Mouse (Mus musculus) kidney, adult 10 weeks (tissue): ENCODE results near the gene Tpcn2. TPM values are rescaled to one million over a fixed set of nuclear protein-coding genes. Genes with fewer than 3 reads are reported as not detected.

ENCODE experiments used
- polyA plus RNA-seq: library from polyadenylated mRNA; stranded (reverse); fragments of 350-450 nt; fragmentation: Illumina TruSeq; extraction: RNeasy Lipid Tissue Mini Kit (QIAGEN cat#74804); gene quantifications from one replicate; pipeline ENCODE4 v1.2.3, GENCODE M21; 2014; ENCODE audit warnings: low read depth, low replicate concordance

Tpcn2 gene
- 0.89 TPM for polyA plus RNA-seq

DNA sequence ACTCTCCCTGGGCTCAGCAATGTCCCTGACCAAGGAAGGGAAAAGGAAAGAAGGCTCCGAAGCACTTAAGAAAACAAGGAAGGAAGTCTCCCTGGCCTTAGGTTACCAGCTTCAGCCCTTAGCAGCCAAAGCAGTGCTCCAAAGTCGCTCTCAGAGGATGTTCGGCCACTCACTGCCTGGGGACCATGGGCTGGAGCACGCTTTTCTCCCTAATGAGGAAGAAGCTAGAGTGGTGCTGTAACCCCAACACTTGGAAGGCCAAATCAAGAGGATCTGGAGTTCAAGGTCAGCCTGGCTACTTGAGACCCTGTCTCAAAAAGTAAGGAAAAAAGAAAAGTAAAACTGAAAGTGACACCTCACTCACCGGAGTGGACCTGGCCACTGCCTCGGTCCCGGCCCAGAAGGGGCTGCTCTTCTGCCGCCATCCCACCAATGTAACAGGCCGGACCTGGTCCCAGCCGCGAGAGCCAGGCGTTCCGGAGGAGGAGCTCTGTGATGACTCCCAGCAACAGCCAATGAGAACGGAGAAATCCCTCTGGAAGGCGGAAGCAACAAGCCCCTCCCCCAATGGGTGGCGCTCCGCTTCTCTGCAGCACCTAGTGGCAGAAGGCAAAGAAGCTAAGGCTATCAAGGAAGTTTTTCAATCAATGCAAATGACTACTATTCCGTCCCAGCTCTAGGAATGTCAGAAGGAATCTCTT, at the start of gene Tpcn2:
Tpcn2 (minus strand) TSS at position 525 of the 701 bp plus-strand sequence.

DNA sequence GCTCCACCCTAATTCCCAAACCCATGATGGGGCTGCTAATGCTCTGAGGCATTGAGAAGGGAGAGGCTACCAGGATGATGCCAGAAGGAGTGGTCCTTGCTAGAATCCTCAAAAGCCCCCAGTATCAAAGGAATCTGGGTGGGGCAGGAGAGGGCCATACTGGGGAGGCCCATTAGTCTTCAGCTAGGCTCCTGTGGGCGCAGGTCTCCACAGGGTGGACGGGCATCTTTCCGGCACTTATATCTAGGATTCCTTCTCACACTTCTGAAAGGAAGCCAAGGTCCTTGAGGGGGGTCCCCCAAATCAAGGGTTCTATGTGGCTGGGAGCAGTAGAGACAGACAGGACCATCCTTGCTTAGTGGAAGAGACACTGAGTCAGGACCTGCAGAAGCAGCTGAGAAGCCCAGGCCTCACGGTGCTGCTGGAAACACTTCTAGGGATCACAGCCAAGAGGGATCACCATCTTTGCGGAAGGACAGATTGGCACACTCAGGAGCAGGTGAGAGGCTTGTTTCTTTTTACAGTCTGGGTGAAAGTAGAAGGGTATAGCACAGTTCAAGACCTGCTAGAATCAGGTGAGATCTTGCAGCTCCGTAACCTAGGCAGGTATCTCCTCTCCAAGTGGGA, 31.1 kb upstream of the Tpcn2 start, which contains the start of gene Mrgprd:
Mrgprd (plus strand) TSS at position 51 of the 627 bp plus-strand sequence.

DNA sequence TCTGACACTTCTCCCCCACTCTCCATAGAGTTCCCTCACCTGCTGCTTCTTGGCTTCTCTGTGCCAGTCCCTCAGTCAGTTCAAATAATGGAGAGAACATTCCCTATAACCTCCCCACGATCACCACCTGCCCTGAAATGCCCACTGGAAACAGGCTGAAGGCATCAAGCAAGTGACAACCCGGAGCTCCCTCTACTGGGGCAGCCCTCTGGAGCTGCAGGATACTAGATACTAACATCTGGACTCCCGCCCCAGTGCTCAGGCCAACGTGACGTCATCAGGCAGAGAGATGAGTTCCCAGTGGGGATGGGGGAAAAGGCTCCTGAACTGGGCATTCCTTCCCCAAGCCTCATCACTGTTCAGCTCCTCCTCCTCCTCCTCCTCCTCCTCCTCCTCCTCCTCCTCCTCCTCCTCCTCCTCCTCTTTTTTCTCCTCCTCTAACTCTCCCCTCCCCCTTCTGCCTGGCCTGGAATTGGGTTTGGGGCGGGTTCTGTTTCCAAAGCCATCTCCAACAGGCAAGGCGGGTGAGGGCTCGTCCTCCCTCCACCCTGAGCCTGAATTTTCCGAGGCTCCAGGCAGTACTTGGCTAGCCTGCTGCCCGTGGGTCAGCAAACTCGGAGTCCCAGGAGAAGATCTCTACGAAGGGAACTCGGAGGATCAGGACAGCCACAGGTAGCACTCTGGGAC, 16.7 kb upstream of the Tpcn2 start, which contains the start of gene Mrgprf:
Mrgprf (plus strand) TSS at position 508 of the 687 bp plus-strand sequence.

DNA sequence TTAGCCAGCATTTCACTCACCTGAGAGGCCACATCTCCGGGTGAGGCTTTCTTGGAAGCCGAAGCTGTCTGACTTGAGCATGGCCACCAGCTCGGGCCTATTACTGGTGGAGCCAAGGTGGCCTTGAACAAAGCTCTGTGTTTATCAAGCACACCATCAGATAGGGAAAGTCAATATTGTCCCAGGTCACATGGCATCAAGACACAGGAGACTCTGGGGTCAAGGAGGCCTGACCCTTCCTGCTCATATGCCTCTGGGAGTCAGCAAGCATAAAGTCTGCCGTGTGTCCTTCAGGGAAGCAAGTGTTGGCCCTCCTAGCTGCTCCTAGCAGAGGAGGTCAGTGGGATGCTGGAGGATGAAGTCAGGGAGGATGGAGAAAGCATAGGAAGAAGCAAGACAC, 75.8 kb downstream of the Tpcn2 start, which contains the start of gene 1810010D01Rik:
1810010D01Rik (minus strand) TSS at position 114 of the 400 bp plus-strand sequence.

Other genes with a start within 250 kb of the Tpcn2 start
- not detected for gene 1810010D01Rik, start 75.9 kb downstream of the Tpcn2 start, polyA plus RNA-seq
- not detected for gene Mrgprf, start 16.8 kb upstream of the Tpcn2 start, polyA plus RNA-seq
- not detected for gene Mrgprd, start 30.8 kb upstream of the Tpcn2 start, polyA plus RNA-seq